Mouse (Mus musculus) MEL (cell line): ENCODE results near the gene Baiap2l2. TPM values are rescaled to one million over a fixed set of nuclear protein-coding genes. Genes with fewer than 3 reads are reported as not detected.

Experiments used
- DNase-seq: peaks from one replicate; pipeline ENCODE4 v3.0.0; 2011; ENCODE audit warnings: low read depth, low spot score
- H3K27ac ChIP-seq: 2 replicates; pipeline ENCODE4 v1.5.1; 2012; ENCODE audit warnings: low read depth, mild to moderate bottlenecking, control low read depth, low read length, moderate library complexity; ENCODE audit not compliant: control insufficient read depth
- H3K27me3 ChIP-seq, 2 experiments: fragments of 150-350 bp in 1 of 2; sonication (generic) in 1 of 2; 2 replicates each; pipeline ENCODE4 v1.6.1; 2012; ENCODE audit warnings: low read length in 2 of 2, mild to moderate bottlenecking in 2 of 2, improper control_type of control experiment in 1 of 2, moderate library complexity in 1 of 2; ENCODE audit not compliant: insufficient read depth in 2 of 2, control insufficient read depth in 1 of 2
- H3K36me3 ChIP-seq, 2 experiments: 2 replicates each; pipeline ENCODE4 v1.6.1; 2012 to 2014; ENCODE audit warnings: low read length in 2 of 2, improper control_type of control experiment in 1 of 2, inconsistent platforms in 1 of 2, mild to moderate bottlenecking in 1 of 2; ENCODE audit not compliant: insufficient read depth in 2 of 2, control insufficient read depth in 1 of 2
- H3K4me1 ChIP-seq, 2 experiments: fragments of 150-350 bp in 1 of 2; sonication (generic) in 1 of 2; 2 replicates each; pipeline ENCODE4 v1.6.1; 2012; ENCODE audit warnings: low read length in 2 of 2, improper control_type of control experiment in 1 of 2, mild to moderate bottlenecking in 1 of 2; ENCODE audit not compliant: insufficient read depth in 2 of 2, control insufficient read depth in 1 of 2
- H3K4me3 ChIP-seq, 2 experiments: fragments of 150-350 bp in 1 of 2; sonication (generic) in 1 of 2; 2 replicates each; pipeline ENCODE4 v1.5.1; 2012; ENCODE audit warnings: low read depth in 2 of 2, low read length in 2 of 2, mild to moderate bottlenecking in 2 of 2, moderate library complexity in 2 of 2, control low read depth in 1 of 2, improper control_type of control experiment in 1 of 2; ENCODE audit not compliant: control insufficient read depth in 1 of 2, insufficient read depth in 1 of 2
- H3K79me2 ChIP-seq: 2 replicates; pipeline ENCODE4 v1.6.1; 2012; ENCODE audit warnings: mild to moderate bottlenecking, low read length, moderate library complexity; ENCODE audit not compliant: control insufficient read depth, poor library complexity, insufficient read depth
- H3K9ac ChIP-seq: 2 replicates; pipeline ENCODE4 v1.6.1; 2012; ENCODE audit warnings: low read depth, mild to moderate bottlenecking, control low read depth, low read length, moderate library complexity; ENCODE audit not compliant: control insufficient read depth, poor library complexity, severe bottlenecking
- H3K9me3 ChIP-seq: fragments of 150-350 bp; sonication (generic); replicated peaks from 2 replicates; pipeline ENCODE4 v1.6.1; 2012; ENCODE audit warnings: mild to moderate bottlenecking, low read length, improper control_type of control experiment, moderate library complexity; ENCODE audit not compliant: insufficient read depth
- CHD1 ChIP-seq: IDR thresholded peaks from 2 replicates; pipeline ENCODE4 v1.6.1; 2012; ENCODE audit warnings: low read depth, mild to moderate bottlenecking, inconsistent platforms, low read length, improper control_type of control experiment
- CHD2 ChIP-seq: IDR thresholded peaks from 2 replicates; pipeline ENCODE4 v1.6.1; 2011; ENCODE audit warnings: low read length, improper control_type of control experiment
- CTCF ChIP-seq, 3 experiments: IDR thresholded peaks in 2 of 3; conservative IDR thresholded peaks in 1 of 3; 2 replicates each; pipeline ENCODE4 v1.5.1; 2011 to 2012; ENCODE audit warnings: low read length in 3 of 3, low read depth in 2 of 3, mild to moderate bottlenecking in 2 of 3, improper control_type of control experiment in 1 of 3, inconsistent platforms in 1 of 3, mixed read lengths in 1 of 3, moderate library complexity in 1 of 3; ENCODE audit not compliant: control insufficient read depth in 1 of 3, insufficient read depth in 1 of 3, poor library complexity in 1 of 3, severe bottlenecking in 1 of 3
- E2F4 ChIP-seq: IDR thresholded peaks from 2 replicates; pipeline ENCODE4 v1.6.1; 2011; ENCODE audit warnings: low read depth, low read length, improper control_type of control experiment, borderline replicate concordance
- ELF1 ChIP-seq: IDR thresholded peaks from 2 replicates; pipeline ENCODE4 v1.6.1; 2014; ENCODE audit warnings: low read depth, mild to moderate bottlenecking, inconsistent platforms, low read length, improper control_type of control experiment, moderate library complexity
- EP300 ChIP-seq, 2 experiments: IDR thresholded peaks; 2 replicates each; pipeline ENCODE4 v1.6.1; 2011; ENCODE audit warnings: improper control_type of control experiment in 2 of 2, low read length in 2 of 2, low read depth in 1 of 2, mild to moderate bottlenecking in 1 of 2
- ETS1 ChIP-seq: IDR thresholded peaks from 2 replicates; pipeline ENCODE4 v1.6.1; 2012; ENCODE audit warnings: low read depth, mild to moderate bottlenecking, inconsistent platforms, low read length, improper control_type of control experiment, moderate library complexity
- GATA1 ChIP-seq: IDR thresholded peaks from 2 replicates; pipeline ENCODE4 v1.6.1; 2011; ENCODE audit warnings: low read depth, low read length, improper control_type of control experiment
- JUND ChIP-seq: IDR thresholded peaks from 2 replicates; pipeline ENCODE4 v1.6.1; 2011; ENCODE audit warnings: low read depth, mild to moderate bottlenecking, improper control_type of control experiment, low read length
- MAFK ChIP-seq: IDR thresholded peaks from 2 replicates; pipeline ENCODE4 v1.6.1; 2011; ENCODE audit warnings: low read depth, mild to moderate bottlenecking, low read length, improper control_type of control experiment, borderline replicate concordance
- MAZ ChIP-seq: IDR thresholded peaks from 2 replicates; pipeline ENCODE4 v1.6.1; 2012; ENCODE audit warnings: low read depth, mild to moderate bottlenecking, inconsistent platforms, low read length, improper control_type of control experiment
- MEF2A ChIP-seq: IDR thresholded peaks from 2 replicates; pipeline ENCODE4 v1.6.1; 2014; ENCODE audit warnings: low read depth, mild to moderate bottlenecking, inconsistent platforms, low read length, improper control_type of control experiment; ENCODE audit not compliant: poor library complexity, insufficient replicate concordance, severe bottlenecking; ENCODE audit errors: extremely low read depth
- MXI1 ChIP-seq: IDR thresholded peaks from 2 replicates; pipeline ENCODE4 v1.6.1; 2011; ENCODE audit warnings: mild to moderate bottlenecking, low read depth, low read length, improper control_type of control experiment
- MYB ChIP-seq: IDR thresholded peaks from 2 replicates; pipeline ENCODE4 v1.6.1; 2011; ENCODE audit warnings: mild to moderate bottlenecking, low read depth, low read length, improper control_type of control experiment
- NELFE ChIP-seq: IDR thresholded peaks from 2 replicates; pipeline ENCODE4 v1.6.1; 2011; ENCODE audit warnings: low read depth, low read length, improper control_type of control experiment
- POLR2A ChIP-seq, 2 experiments: IDR thresholded peaks; 2 replicates each; pipeline ENCODE4 v1.6.1; 2011 to 2012; ENCODE audit warnings: low read length in 2 of 2, mild to moderate bottlenecking in 2 of 2, control low read depth in 1 of 2, improper control_type of control experiment in 1 of 2, low read depth in 1 of 2, moderate library complexity in 1 of 2; ENCODE audit not compliant: control insufficient read depth in 1 of 2, insufficient read depth in 1 of 2, poor library complexity in 1 of 2
- POLR2AphosphoS2 ChIP-seq: IDR thresholded peaks from 2 replicates; pipeline ENCODE4 v1.6.1; 2011; ENCODE audit warnings: low read length, improper control_type of control experiment
- POLR2AphosphoS5 ChIP-seq: IDR thresholded peaks from 2 replicates; pipeline ENCODE4 v1.6.1; 2012; ENCODE audit warnings: low read depth, borderline replicate concordance, mild to moderate bottlenecking, inconsistent platforms, low read length, moderate library complexity, mixed read lengths
- RAD21 ChIP-seq: IDR thresholded peaks from 2 replicates; pipeline ENCODE4 v1.6.1; 2011; ENCODE audit warnings: mild to moderate bottlenecking, low read depth, low read length, improper control_type of control experiment
- SIN3A ChIP-seq: IDR thresholded peaks from 2 replicates; pipeline ENCODE4 v1.6.1; 2012; ENCODE audit warnings: low read length, improper control_type of control experiment, inconsistent platforms
- TAL1 ChIP-seq: IDR thresholded peaks from 2 replicates; pipeline ENCODE4 v1.6.1; 2012; ENCODE audit warnings: mild to moderate bottlenecking, inconsistent platforms, low read length, moderate library complexity, mixed read lengths
- USF1 ChIP-seq: IDR thresholded peaks from 2 replicates; pipeline ENCODE4 v1.6.1; 2014; ENCODE audit warnings: low read depth, mild to moderate bottlenecking, inconsistent platforms, low read length, improper control_type of control experiment, moderate library complexity
- USF2 ChIP-seq, 2 experiments: IDR thresholded peaks; 2 replicates each; pipeline ENCODE4 v1.6.1; 2011 to 2012; ENCODE audit warnings: improper control_type of control experiment in 2 of 2, low read length in 2 of 2, borderline replicate concordance in 1 of 2, inconsistent platforms in 1 of 2, low read depth in 1 of 2, mild to moderate bottlenecking in 1 of 2; ENCODE audit not compliant: insufficient read depth in 1 of 2
- ZC3H11A ChIP-seq: IDR thresholded peaks from 2 replicates; pipeline ENCODE4 v1.6.1; 2012; ENCODE audit warnings: low read depth, mild to moderate bottlenecking, inconsistent platforms, low read length, improper control_type of control experiment
- ZKSCAN1 ChIP-seq: IDR thresholded peaks from 2 replicates; pipeline ENCODE4 v1.6.1; 2012; ENCODE audit warnings: low read depth, mild to moderate bottlenecking, inconsistent platforms, low read length, improper control_type of control experiment, moderate library complexity
- ZMIZ1 ChIP-seq: IDR thresholded peaks from 2 replicates; pipeline ENCODE4 v1.6.1; 2012; ENCODE audit warnings: low read depth, mild to moderate bottlenecking, inconsistent platforms, low read length, improper control_type of control experiment, moderate library complexity
- ZNF384 ChIP-seq: IDR thresholded peaks from 2 replicates; pipeline ENCODE4 v1.6.1; 2012; ENCODE audit warnings: low read depth, mild to moderate bottlenecking, inconsistent platforms, low read length, improper control_type of control experiment
- polyA plus RNA-seq, 2 experiments: library from polyadenylated mRNA; stranded (reverse) in 1 of 2; unstranded in 1 of 2; fragments of >175 nt in 1 of 2; fragments of >200 nt in 1 of 2; gene quantifications; 2 replicates each; pipeline versions ENCODE4 v1.2.1 to v1.2.4; 2012; ENCODE audit warnings: low replicate concordance in 2 of 2, low read depth in 1 of 2; ENCODE audit not compliant: insufficient read length in 2 of 2, insufficient read depth in 1 of 2, missing spikeins in 1 of 2
- total RNA-seq: library from RNA; depleted of rRNA; stranded (reverse); fragments of 300-350 nt; gene quantifications from 2 replicates; pipeline ENCODE4 v1.2.3, GENCODE M21; 2012

Gene Baiap2l2
- total and polyA plus RNA-seq, 3 experiments, result 0.60 to 1.1 TPM; not detected in 1

DNA sequence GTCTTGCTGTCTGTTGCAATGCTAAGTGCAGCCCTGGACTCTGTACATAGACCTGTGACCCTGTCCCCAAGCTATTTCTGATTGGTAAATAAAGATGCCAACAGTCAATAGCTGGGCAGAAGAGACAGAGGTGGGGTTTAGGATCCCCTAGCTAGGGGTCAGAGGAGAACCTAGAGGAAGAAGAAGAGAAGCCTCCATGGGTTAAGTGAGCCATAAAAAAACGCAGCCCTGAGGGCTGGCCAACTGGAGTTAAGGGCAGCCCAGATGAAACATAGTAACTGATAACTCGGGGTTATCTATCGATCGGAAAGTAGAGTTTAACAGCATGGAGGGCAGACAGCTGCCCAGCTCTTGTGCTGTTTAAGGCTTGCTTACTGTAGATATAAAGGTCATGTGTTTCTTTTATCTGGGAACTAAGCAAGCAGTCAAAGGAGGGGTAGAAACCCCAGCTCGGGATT, 36.4 kb upstream of the Baiap2l2 start (continued):
- TF ChIP-seq ZKSCAN1 (no peak), USF2 (IDR thresholded peaks at IDR 0.05; ENCODE audit: borderline replicate concordance in 1 of 2, insufficient read depth in 1 of 2, low read depth in 1 of 2, low read length in 2 of 2) (no peak), JUND (no peak), E2F4 (no peak), CHD2 (no peak), MEF2A (no peak), RAD21 (no peak), POLR2A (IDR thresholded peaks at IDR 0.05; ENCODE audit: control insufficient read depth in 1 of 2, insufficient read depth in 1 of 2, low read depth in 1 of 2, low read length in 2 of 2, poor library complexity in 1 of 2) (no peak), ELF1 (no peak), POLR2AphosphoS5 (no peak), EP300 (IDR thresholded peaks at IDR 0.05; ENCODE audit: low read depth in 1 of 2, low read length in 2 of 2) (peak; percentile 46 to 57; a peak in 2 of 4 replicates), GATA1 (peak; percentile 66), USF1 (peak; percentile 73; the same call in 1 of the 2 replicates), MAFK (no peak), ETS1 (peak; percentile 77), ZC3H11A (no peak)

GRCm38 (mm10) chr15:79313848-79314369, 28.6 kb upstream of the Baiap2l2 start:
- DNase-seq, result no peak
- Histone ChIP-seq H3K27ac (no peak overlapping the region), H3K79me2 (no peaks in the 10 kb centered on the region), H3K27me3 (no peaks in the 10 kb centered on the region), H3K9ac (no peak overlapping the region), H3K4me1 (no peaks in the 10 kb centered on the region), H3K4me3 (no peak overlapping the region), H3K9me3 (no peaks in the 10 kb centered on the region), H3K36me3 (no peaks in the 10 kb centered on the region; a peak in 1 of 4 replicates)
- TF ChIP-seq EP300 (IDR thresholded peaks at IDR 0.05; ENCODE audit: low read depth in 1 of 2, low read length in 2 of 2), result no peak

DNA sequence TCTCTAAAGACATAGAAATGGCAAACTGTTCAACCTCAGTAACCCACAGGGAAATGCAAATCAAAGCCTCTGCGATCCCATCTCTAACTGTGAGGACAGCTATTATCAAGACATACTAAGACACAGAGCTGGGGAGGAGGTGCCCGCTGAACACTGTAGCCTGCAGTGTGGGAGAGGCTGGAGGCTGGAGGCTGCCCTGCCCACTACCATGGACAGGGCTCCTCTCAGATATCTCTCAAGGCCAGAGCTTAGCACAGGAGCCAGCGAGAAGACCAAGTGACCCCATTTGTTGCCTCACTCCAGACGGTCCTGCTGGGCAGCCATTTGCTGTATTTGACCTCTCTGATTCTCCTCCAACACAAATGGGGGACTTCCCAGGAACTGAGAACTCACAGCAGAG, 22.5 kb upstream of the Baiap2l2 start:
- Histone ChIP-seq H3K36me3 (no peaks in the 10 kb centered on the region; a peak in 1 of 4 replicates), H3K27me3 (no peaks in the 10 kb centered on the region), H3K79me2 (no peaks in the 10 kb centered on the region), H3K4me1 (no peaks in the 10 kb centered on the region), H3K4me3 (no peak overlapping the region)
- no peak for DNase-seq
- TF ChIP-seq CHD1, result no peak
- TF ChIP-seq ZNF384, result no peak
- TF ChIP-seq EP300 (IDR thresholded peaks at IDR 0.05; ENCODE audit: low read depth in 1 of 2, low read length in 2 of 2), result no peak
- TF ChIP-seq ETS1, result no peak
- TF ChIP-seq MAFK, result no peak
- TF ChIP-seq ZMIZ1, result no peak
- no peak for TF ChIP-seq MYB
- no peak for TF ChIP-seq NELFE
- TF ChIP-seq ZKSCAN1, result no peak
- no peak for TF ChIP-seq CTCF (IDR thresholded peaks at IDR 0.05 in 2 of 3, conservative IDR thresholded peaks at IDR 0.05 in 1 of 3; ENCODE audit: control insufficient read depth in 1 of 3, insufficient read depth in 1 of 3, low read depth in 2 of 3, low read length in 3 of 3, poor library complexity in 1 of 3, severe bottlenecking in 1 of 3)
- no peak for TF ChIP-seq MAZ
- no peak for TF ChIP-seq MEF2A
- TF ChIP-seq SIN3A, result no peak
- TF ChIP-seq POLR2AphosphoS2, result no peak
- no peak for TF ChIP-seq TAL1
- no peak for TF ChIP-seq MXI1
- no peak for TF ChIP-seq E2F4
- TF ChIP-seq, all 39 proteins: peak for 0
- Histone ChIP-seq H3K9me3 (no peaks in the 10 kb centered on the region), H3K27ac (no peak overlapping the region), H3K9ac (no peak overlapping the region)
